Mouse (Mus musculus) kidney, adult 9 months (tissue): ENCODE measurements around the gene Tfpt.

Experiments
- DNase-seq: peaks from one replicate; pipeline ENCODE4 v3.0.0; 2022

The Tfpt gene

DNA sequence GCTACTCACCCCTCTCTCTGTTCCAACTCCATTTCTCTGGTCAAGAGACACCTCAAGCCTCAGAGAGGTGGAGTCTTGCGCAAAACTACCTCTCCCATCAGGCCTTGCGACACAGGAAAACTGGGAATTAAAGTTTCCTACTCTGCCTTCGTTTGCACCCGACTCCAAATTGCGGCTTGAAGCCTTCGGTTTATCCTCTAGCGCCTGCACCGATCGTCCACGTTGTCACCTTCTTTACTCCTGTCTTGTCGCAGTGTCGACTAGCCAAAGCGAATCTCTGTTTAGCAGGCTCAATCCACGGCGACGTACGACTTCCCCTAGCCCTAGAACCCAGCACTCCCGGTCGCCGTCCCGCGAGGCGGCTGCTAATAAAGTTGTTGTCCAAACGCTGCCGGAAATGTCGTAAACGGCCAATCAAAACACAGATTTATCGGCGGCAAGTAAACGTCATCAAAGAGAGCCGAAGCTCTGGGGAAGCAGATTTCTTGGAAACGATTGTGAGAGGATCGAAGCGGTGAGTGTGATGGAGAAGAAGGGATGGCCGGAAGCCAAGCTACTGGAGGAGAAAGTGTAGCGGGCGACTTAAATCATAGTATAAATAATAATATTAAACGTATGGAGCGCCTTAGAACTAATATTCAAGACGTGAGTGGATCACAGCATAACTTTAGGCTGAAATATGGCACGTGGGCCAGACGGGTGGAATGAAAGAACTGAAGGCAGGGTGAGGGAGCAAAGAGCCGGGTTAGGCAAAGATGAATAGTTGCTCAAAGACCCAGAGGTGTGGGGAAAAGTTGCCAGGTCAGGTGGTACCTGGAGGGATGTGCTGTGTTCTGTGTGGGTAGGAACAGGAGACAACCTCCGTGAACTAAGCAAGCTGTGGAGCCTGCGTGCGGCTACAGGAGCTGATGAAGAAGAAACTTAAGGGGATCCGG is at the start of gene Tfpt, which contains the start of gene Prpf31:
Gene Tfpt (minus strand): TSS at position 387 of the 935 bp plus-strand sequence.
Gene Prpf31 (plus strand): TSS at position 443 of the 935 bp plus-strand sequence.
- DNase-seq, result peak; percentile 96

DNA sequence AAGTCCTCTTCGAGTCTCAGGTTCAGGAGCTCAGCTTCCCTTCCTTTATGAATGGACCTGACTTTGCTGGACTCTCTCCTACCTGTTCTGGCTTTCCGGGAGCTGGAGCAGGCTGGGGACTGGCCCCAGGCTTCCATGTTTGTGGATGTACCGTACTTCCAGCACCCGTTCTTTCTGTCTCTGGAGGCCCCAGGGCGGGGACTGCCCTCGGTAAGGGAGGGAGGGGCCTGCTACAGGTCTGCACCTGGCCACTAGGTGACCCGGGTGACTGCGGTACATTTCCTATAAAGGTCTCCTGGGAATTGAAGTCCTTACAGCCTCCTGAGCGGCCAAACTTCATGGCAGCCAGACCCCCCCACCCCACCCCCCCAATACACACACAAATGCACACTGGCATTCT is 47.6 kb upstream of the Tfpt start, which contains the start of gene Tmc4:
Gene Tmc4 (minus strand): TSS at position 212 of the 400 bp plus-strand sequence.
- peak; percentile 66 for DNase-seq

DNA sequence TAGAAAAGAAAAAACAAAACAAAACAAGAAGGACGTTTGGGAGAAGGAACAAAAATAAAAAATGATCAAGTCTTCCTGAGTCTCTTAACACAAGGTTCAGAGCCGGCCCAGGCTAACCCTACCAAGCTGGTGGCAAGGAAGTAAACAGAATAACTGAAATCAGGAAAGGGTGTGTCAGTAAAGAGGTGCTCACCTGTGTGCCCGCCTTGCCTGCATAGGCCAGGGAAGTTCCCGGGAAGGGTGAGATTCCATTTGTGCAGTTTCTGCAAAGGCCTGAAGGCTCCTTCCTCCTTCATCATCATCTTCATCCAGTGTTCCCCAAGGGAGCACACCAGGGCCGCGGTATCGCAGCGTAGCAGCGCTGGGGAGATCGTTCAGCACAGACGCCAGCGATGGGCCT is 46.6 kb upstream of the Tfpt start:
- DNase-seq, result no peak

DNA sequence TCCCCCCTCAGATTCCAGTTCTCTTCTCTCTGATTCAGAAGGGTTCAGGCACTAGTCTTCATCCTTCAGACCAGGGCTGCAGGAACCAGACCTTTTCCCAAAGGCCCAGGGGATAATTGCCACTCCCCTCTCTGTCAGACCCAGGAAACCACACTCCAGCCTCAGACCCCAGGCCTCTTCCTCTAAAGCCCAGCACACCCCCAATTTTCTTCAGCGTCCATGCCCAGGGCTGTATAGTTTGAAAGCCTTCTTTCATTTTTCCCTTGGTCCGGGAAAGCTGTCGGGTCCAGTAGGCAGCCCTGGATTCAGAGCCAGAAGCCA is 45.5 kb upstream of the Tfpt start:
- DNase-seq, result no peak

DNA sequence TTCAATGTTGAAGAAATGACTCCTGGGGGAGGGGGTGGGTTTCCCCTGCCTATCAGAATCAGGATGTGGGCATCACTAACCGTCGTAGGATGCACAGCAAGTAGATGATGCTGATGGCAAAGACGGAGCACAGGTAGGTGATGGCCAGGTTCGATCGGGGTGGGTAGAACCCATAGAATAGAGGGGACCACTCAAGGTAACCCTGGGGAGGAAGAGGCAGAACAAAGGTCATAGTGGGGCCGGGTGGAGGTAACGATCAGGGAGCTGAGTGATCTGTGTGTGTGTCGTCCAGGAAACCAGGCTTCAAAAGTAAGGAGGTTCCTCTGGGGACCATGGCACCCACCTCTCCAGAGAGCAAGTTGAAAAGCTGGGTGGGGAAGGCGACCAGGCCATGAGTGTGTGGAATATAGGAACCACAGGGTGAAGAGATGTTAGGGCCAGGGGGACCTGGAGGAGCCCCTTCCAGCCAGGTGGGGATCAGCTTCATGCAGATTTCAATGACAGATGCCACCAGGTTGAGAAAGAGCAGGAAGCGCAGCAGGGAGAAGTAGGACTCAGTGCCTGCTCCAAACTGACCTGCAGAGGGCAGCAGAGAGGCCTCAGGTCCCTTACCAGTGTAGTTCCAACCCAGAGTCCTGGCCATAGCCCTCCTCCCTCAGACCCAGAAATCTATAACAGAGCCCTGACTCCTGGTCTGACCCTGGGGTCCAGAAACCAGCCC is 44.9 kb upstream of the Tfpt start:
- DNase-seq, result peak; percentile 84

DNA sequence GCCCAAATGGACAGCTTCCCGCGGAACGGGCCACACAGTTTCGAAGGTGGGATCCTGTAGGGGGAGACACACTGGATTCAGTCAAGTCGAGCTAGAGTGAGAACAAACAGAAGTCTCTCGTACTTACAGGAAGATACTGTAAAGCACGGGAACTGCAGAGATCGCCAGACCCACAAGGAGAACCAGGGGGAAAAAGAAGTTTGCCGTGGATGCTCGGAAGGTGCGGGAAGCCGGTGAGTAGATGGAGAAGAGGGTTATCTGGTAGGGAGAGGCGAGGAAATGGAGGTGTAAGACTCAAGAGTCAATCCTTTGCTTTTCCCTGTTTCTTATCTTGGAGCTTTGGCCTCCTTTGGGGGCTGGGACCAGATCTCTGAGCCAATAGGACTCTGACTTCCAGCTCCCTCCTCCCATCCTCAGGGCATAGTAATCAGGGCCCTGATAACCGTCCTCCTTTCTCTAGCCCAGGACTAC is 37.2 kb upstream of the Tfpt start:
- DNase-seq, result no peak

DNA sequence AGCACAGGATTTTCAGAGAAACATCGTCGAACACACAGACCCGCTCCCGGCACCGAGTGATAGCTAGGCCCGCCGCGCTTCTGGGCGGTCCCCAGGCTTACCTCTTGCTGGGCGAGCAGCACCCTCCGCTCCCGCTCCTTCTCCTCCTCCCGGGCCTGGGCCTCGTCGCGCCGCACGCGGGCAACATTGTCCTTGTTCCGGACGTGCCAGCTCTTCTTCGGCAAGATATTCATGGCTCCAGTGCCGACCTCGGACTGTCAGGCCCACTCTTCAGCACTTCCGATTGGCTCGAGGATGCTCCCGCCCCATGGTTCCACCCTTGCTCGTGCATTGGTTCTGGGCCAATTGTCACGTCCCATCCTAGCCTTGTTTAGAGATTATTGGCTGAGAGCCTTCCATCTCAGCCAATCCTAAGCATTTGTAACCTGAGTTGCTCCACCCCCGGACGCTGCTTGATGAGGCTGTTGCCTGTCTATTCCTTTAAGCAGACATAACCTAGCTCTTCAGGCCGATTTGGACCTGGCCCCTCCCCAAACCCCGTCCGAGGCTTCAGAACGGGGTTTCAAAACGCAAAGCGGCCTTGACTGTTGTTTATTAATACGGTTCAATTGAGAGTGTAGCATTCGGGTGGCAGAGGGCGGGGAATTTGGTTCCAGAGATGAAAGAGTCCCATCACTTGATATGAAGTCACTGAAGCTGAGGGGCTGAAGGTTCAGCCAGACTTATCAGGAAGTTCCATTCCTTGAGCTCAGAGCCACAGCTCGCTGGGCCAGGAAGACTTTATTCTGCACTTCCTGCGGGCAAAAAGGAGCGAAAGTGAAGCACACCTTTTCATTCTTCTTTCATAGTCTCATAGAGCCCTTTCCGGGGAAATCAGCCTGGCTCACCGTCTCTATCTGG is 35.7 kb upstream of the Tfpt start, which contains the start of gene Leng1:
Gene Leng1 (minus strand): TSS at position 626 of the 900 bp plus-strand sequence.
- peak; percentile 99 for DNase-seq

DNA sequence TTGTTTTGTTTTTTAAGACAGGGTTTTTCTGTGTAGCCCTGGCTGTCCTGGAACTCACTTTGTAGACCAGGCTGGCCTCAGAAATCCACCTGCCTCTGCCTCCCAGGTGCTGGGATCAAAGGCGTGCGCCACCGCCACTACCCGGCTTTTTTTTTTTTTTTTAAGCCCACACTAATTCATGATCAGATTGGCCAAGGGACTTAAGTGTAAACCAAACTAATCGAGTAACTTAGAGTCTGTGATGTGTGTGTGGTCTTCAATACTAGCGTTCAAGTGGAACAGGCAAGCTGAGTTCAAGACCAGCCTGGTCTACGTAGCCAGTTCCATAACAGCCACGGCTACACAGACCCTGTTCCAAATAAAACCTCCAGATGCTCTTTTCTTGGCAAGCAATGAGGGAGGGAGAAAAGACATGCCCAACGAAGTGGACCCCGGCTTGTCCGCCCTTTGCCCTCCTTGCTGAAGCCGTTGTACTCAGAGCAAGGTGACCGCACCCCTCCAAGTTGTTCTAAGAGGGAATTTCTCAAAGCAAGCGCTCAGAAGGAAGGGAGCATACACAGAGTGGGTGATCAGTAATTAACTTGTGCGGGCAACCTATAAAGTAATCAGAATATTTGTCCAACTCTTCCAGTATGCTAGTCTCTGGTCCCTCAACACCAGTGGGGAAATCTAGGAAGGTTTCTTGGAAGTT is 34.9 kb upstream of the Tfpt start:
- DNase-seq, result peak; percentile 75

DNA sequence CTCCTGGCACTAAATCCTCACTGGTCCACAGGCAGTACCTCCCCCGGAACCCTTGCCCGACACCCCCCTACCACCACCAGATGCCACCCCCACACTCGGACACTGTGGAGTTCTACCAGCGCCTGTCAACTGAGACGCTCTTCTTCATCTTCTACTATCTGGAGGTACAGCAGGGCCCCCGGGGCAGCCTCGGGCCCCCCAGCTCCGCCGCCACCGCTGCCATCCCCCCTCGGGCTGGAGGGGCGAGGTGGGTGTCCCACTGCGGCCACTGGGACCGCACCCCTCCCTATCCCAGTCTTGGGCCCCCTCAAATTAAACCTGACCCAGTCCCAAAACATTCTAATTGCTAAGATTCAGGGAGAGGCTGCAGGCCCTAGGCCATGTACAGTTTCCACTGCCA is 28.8 kb upstream of the Tfpt start:
- no peak for DNase-seq

DNA sequence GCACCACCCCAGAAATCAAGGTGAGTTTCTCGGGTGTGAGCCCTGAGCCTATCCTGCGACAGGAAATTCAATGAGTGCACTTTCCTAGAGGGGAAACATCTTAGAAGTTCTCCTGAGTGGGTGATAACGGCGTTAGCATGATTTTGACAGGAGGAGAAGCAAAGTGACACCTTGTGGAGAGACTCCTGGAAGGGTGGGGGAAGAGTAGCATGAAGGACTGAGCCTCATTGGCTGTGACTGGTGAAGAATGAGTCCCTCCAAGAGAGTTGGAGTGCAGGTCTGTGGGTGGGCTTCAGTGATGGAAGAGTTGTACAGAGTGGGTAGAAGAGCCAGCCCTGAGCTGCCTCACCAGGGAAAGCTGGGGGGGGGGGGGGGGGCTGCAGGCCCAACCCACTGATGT is 27.2 kb upstream of the Tfpt start:
- DNase-seq, result no peak

DNA sequence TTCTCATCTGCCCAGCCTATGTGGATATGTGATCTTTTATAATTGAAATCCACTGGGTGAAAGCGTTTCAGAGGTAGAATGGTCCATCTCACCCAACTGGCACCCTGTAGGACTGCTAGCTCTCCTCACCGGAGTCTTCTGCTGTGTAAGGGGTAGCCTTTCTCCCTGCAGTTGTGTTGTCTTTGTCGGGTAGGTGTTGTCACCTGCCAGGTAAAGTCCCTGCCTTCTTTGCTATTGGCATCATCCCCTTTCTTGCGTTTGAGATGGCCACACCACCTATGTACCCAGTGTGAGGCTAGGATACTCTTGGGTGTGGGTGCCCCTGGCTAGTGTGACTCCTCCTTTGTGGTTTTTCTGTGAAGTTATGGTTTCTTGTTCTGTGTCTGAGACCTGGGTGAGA is 16.9 kb upstream of the Tfpt start:
- no peak for DNase-seq

DNA sequence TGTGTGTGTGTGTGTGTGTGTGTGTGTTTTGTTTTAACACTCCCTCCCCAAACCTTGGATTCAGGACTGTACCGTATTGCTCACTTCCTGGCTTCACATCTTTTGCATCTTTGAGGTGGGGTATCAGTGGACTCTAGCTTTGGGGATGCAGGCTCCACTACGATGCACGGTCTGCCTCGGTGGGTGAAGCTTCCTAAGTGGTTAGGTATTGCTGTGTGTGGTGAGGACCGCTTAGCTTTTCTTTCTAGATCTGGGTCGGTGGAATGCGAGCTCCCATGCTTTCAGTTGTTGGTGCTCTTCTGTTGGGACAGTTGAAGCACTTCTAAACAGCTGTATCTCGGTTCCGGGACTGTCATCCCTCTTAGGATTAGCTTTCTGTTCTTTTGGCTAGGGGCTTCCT is 16.5 kb upstream of the Tfpt start:
- DNase-seq, result no peak

DNA sequence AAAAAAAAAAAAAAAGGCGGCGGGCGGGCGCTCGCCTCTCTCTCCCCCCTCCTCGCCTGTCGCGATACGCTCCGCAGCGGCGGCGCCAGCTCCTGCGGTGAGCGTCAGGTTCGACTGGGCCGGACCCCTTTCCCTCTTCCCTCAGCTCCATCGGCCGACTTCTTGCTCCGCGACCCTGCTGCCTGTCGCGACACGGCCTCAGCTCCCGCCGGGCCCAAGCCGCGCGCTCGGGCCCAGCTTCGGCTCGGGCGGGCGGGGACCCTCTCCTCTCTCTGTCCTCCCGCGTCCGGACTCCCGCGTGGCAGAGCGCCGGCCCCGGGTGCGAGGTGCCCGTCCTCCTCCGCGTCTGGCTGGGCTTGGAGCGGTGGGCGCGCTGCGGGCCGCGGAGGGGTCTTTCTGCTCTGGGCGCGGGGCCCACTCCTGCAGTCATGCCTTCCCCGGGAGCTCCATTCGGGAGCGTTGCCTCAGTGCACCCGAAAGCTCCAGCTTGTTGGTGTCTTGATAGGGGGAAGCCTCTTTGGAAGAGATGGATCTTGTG is 15.8 kb upstream of the Tfpt start:
- no peak for DNase-seq

DNA sequence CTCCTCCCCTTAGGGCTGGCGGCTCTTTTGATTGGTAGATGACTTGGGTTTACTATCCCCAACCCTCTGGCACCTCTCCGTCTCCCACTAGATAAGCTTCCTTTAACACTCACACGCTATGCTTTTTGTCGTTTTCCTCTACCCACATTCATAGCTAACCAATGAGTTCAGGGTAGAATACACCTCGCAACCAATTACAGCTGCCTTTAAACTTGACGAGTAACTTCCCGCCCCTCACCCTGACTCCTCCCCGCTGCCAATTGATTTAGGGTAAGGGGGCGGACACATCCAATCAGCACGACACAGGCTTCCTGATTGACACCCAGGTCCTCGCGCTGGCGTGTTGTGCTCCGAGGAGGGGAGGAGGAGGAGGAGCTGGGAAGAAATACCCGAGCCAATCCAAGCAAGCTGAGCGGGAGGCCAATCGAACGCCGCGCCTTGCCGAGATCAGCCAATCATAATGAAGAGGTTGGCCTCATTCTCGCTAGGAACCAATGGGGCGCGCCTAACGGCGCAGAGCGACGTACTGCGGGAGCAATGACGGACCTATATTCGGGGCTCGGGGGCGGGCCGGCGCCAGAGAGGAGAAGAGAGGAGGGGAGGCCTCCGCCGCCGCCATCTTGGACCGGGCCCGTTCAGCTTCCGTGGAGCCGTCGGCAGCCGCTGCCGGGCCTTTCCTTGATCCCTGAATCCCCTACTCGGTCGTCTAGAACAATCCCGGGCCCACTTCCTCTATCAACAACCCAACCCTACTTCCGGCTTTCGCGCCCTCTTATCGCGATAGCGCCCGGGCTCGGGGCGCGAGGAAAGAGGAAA is 15.2 kb upstream of the Tfpt start, which contains the start of gene Cnot3:
Gene Cnot3 (plus strand): TSS at position 597 of the 816 bp plus-strand sequence.
- peak; percentile 100 for DNase-seq

DNA sequence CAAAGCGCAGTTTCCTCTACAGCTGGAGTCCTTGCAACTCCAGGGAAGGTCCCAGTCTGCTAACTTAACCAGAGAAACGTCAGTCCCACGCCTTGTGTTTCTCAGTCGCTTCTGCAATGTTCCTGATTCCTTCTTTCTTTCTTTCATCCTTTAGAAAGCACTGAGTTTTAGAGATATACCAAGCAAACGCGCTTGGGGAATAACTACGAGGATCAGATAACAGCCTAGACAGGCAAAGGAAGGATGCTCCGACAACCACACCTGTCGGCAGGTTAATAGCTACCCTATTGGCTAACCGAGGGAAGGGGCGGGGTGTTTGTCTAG is 14.6 kb upstream of the Tfpt start:
- DNase-seq, result no peak

DNA sequence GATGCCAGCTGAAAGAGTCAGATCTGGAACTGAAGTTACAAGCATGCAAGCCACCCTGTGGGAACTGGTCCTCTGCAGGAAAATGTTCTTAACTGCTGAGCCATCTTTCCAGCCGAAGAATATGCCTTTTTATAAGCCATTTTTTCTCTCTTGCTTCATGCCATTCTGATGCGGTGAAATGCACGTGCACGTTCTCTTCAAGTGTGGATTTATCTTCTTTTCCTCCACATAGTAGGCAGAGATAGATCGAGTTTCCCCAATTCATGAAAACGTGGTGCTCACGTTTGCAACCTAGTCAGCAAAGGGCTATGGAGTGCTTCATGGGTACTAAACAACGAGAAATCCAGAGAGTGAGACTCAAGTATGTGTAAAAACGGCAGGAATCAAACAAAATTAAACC is 14.1 kb upstream of the Tfpt start:
- DNase-seq, result no peak

DNA sequence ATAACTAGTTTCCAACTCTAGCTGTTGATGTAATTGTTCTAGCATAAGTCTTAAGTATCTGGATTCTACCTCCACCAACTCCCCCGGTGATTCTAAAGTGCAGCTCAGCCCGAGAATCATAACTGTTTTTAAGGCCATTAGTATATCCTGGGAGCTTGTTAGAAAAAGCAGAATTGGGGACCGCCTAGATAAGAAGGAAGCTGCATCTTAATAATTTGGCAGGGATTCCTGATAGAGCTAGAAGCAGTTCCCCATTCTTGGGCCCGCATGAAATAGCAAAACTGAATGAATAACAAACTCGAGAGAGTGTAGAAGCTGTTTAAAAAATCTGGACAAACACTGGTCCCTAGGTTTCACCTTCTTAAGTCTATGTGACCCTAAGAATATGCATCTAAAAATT is 13.7 kb upstream of the Tfpt start:
- no peak for DNase-seq

DNA sequence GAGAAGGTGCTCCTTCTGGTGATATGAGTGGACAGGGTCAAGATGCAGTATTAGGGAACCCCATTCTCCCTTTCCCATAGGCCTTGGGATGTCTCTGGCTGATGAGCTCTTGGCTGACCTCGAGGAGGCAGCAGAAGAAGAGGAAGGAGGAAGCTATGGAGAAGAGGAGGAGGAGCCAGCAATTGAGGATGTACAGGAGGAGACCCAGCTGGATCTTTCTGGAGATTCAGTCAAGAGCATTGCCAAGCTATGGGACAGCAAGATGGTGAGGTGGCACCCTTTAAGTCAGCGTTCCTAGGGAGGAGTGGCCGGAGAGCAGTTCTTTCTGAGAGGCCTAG is 718 bp upstream of the Tfpt start:
- no peak for DNase-seq

DNA sequence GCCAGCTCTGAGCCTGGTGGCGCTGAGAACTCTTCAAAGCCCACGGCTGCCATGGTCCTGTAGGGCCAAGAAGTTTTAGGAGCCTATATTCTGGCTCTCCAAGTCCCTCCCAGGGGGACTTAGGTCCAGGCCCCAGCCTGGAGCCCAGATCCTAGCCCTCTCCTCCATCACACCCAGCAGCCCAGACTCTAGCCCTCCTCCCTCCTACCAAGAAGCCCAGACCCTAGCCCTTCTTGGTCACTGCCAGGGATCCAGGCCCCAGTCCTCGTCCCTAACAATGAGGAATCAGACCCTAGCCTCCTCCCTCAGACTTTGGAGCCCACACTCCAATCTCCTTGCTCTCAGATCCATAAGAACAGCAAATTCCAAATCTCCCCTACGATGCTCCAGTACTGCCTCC is 699 bp downstream of the Tfpt start:
- DNase-seq, result no peak

DNA sequence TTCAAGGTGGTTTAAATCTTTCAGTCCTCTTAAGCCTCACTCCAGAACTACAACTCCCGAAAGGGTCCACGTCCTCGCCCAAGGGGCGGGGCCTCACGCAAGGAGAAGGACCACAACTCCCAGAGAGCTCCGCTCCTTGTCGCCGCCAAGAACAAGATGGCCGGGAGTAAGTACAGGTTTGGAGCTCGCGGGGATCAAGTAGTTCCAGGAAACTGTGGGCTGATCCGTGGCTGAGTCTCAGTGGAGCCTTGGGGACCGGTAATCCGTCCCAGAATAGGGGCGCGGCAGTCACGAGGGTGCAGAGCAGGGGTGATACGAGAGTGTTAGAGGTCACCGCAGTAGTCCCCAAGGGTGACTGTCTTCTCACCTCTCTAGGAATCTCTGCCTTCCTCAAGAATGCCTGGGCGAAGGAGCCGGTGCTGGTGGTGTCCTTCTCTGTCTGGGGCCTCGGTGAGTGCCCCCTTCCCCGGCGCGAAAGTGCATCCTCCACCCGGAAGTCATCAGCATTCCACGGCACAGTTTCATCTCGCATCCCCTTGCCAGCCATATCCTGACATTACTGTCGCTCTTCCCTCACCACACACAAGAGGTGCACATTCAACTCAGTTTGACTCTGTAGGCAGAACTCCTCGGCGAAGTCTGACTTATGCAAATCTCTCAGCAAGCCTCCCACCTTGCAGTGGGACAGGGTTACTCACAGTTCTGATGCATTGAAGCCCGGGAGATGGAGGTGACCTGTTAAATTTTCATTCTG is 12.3 kb downstream of the Tfpt start, which contains the start of gene Ndufa3:
Gene Ndufa3 (plus strand): TSS at position 132 of the 754 bp plus-strand sequence.
- peak; percentile 90 for DNase-seq
